Mouse (Mus musculus) small intestine, adult 2 months (tissue): ENCODE results near the gene Astn2. TPM values are rescaled to one million over a fixed set of nuclear protein-coding genes. Genes with fewer than 3 reads are reported as not detected.

Experiments
- H3K27ac ChIP-seq: fragments of 200-500 bp; 2 replicates; pipeline ENCODE4 v1.5.1; 2012; ENCODE audit warnings: low read depth, low read length, control low read depth, inconsistent platforms; ENCODE audit not compliant: insufficient read depth
- H3K27me3 ChIP-seq: fragments of 200-500 bp; 2 replicates; pipeline ENCODE4 v1.6.1; 2012; ENCODE audit warnings: mild to moderate bottlenecking, moderate library complexity, low read length, inconsistent platforms; ENCODE audit not compliant: control insufficient read depth, insufficient read depth
- H3K36me3 ChIP-seq: fragments of 200-500 bp; 2 replicates; pipeline ENCODE4 v1.6.1; 2012; ENCODE audit warnings: mild to moderate bottlenecking, low read length, control low read depth, inconsistent platforms; ENCODE audit not compliant: control insufficient read depth, insufficient read depth
- H3K4me1 ChIP-seq: fragments of 200-500 bp; 2 replicates; pipeline ENCODE4 v1.6.1; 2012; ENCODE audit warnings: low read length, inconsistent platforms, mixed read lengths; ENCODE audit not compliant: control insufficient read depth, insufficient read depth, insufficient read length
- H3K4me3 ChIP-seq: fragments of 200-500 bp; 2 replicates; pipeline ENCODE4 v1.5.1; 2012; ENCODE audit warnings: low read depth, mild to moderate bottlenecking, control low read depth, inconsistent platforms, low read length, moderate library complexity
- CTCF ChIP-seq: fragments of 200-500 bp; IDR thresholded peaks from 2 replicates; pipeline ENCODE4 v1.5.1; 2012; ENCODE audit warnings: low read depth, mild to moderate bottlenecking, control low read depth, inconsistent platforms, low read length, moderate library complexity, mixed read lengths; ENCODE audit not compliant: insufficient replicate concordance, insufficient read length; ENCODE audit errors: extremely low read depth
- POLR2A ChIP-seq: fragments of 200-500 bp; IDR thresholded peaks from 2 replicates; pipeline ENCODE4 v1.6.1; 2012; ENCODE audit warnings: low read depth, mild to moderate bottlenecking, control low read depth, inconsistent platforms, low read length, moderate library complexity
- WGBS: fragments of 180-500 bp; shearing (Covaris S2); methylation state at CpG from one replicate; pipeline ENCODE4 v1.1.7; 2018; 5-methylcytosine and 5-hydroxymethylcytosine counted together
- polyA plus RNA-seq: library from polyadenylated mRNA; depleted of rRNA; stranded (reverse); fragments of >200 nt; gene quantifications from 2 replicates; pipeline ENCODE4 v1.2.3, GENCODE M21; 2012

The Astn2 gene
- polyA plus RNA-seq, 1 experiment = 0.37 TPM

GRCm38 (mm10) chr4:65814176-65814535 is 590.3 kb downstream of the Astn2 start:
- 55% methylated on average over 2 of the region's 2 CpGs for WGBS
- no peaks in the 10 kb centered on the region for H3K27me3 ChIP-seq
- no peaks in the 10 kb centered on the region for H3K4me1 ChIP-seq
- TF ChIP-seq CTCF = no peak
- no peak for TF ChIP-seq POLR2A
- H3K4me3 ChIP-seq = no peak overlapping the region
- no peaks in the 10 kb centered on the region for H3K36me3 ChIP-seq
- H3K27ac ChIP-seq = no peak overlapping the region

GRCm38 (mm10) chr4:65813500-65814175 is 590.8 kb downstream of the Astn2 start:
- WGBS = 80% methylated on average over 1 of the region's 1 CpGs
- TF ChIP-seq POLR2A (no peak), CTCF (no peak)
- no peaks in the 10 kb centered on the region for H3K4me1 ChIP-seq

GRCm38 (mm10) chr4:65807341-65807740 is 597.1 kb downstream of the Astn2 start:
- Histone ChIP-seq H3K4me1 (no peaks in the 10 kb centered on the region), H3K27ac (no peak overlapping the region), H3K27me3 (no peaks in the 10 kb centered on the region), H3K36me3 (no peaks in the 10 kb centered on the region), H3K4me3 (no peak overlapping the region)
- 86% methylated on average over 3 of the region's 3 CpGs for WGBS
- TF ChIP-seq POLR2A = no peak
- no peak for TF ChIP-seq CTCF

More at GRCm38 (mm10) chr4:65813500-65814175, 590.8 kb downstream of the Astn2 start:
- Histone ChIP-seq H3K36me3 (no peaks in the 10 kb centered on the region), H3K27ac (no peak overlapping the region), H3K27me3 (no peaks in the 10 kb centered on the region), H3K4me3 (no peak overlapping the region)

- Histone ChIP-seq H3K27me3 (no peaks in the 10 kb centered on the region), H3K4me3 (no peak overlapping the region), H3K36me3 (no peaks in the 10 kb centered on the region), H3K27ac (no peak overlapping the region), H3K4me1 (no peaks in the 10 kb centered on the region)
- WGBS = 62% methylated on average over 3 of the region's 3 CpGs
- TF ChIP-seq CTCF (no peak), POLR2A (no peak)
Measured at GRCm38 (mm10) chr4:65801204-65801603, 603.2 kb downstream of the Astn2 start.

GRCm38 (mm10) chr4:65791051-65791450 is 613.4 kb downstream of the Astn2 start:
- Histone ChIP-seq H3K27me3 (no peaks in the 10 kb centered on the region), H3K4me1 (no peaks in the 10 kb centered on the region), H3K4me3 (no peak overlapping the region), H3K36me3 (no peaks in the 10 kb centered on the region), H3K27ac (no peak overlapping the region)
- TF ChIP-seq POLR2A (no peak), CTCF (no peak)

GRCm38 (mm10) chr4:65773368-65774010 is 630.9 kb downstream of the Astn2 start:
- H3K27ac ChIP-seq = no peak overlapping the region
- no peak overlapping the region for H3K4me3 ChIP-seq
- 86% methylated on average over 5 of the region's 5 CpGs for WGBS
- no peaks in the 10 kb centered on the region for H3K27me3 ChIP-seq
- H3K4me1 ChIP-seq = no peaks in the 10 kb centered on the region
- no peaks in the 10 kb centered on the region for H3K36me3 ChIP-seq
- TF ChIP-seq POLR2A = no peak
- no peak for TF ChIP-seq CTCF

- Histone ChIP-seq H3K36me3 (no peaks in the 10 kb centered on the region), H3K4me1 (no peaks in the 10 kb centered on the region), H3K27ac (no peak overlapping the region), H3K27me3 (no peaks in the 10 kb centered on the region), H3K4me3 (no peak overlapping the region)
- TF ChIP-seq CTCF (no peak), POLR2A (no peak)
- WGBS = 88% methylated on average over 4 of the region's 4 CpGs
Measured at GRCm38 (mm10) chr4:65770952-65771351, 633.5 kb downstream of the Astn2 start.
